Mouse (Mus musculus): ENCODE measurements at regions not wholly inside any gene's neighbourhood (a gene's known extent, or its start where the extent isn't known, plus 50 kb on each side); places are given as distances from the start of the nearest gene placed in this dataset.
"Not testable (repeated sequence)": the region's sequence is repeated elsewhere in the genome, so short reads cannot be mapped to it uniquely, and the experiment has no call there.

DNA sequence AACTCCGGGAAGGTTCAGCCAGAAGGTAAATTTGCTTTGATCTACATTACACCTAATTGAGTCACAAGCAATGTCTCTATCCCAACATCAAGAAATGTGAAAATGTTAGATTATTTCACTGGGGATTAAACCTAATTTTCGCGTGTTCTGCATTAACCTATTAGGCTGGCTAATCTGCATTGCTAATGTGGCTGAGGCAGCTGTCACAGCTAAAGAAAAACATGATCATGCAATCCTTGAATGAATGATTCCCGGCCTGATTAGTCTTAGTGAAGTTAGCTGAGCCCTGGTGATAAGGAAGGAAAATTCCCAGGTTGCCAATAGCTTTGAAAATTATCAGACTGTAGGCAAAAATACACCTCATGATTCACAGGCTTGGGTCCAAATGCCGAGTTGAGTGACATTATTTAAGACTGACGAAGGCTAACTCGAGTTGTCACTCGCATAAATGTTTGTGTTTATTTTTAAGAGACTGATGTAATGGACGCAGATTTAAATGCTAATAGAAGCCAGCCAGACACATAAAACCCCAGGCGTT lies 131.5 kb upstream of the Kiz start:
- DNase-seq (ENCODE audit: low read depth): no peak

DNA sequence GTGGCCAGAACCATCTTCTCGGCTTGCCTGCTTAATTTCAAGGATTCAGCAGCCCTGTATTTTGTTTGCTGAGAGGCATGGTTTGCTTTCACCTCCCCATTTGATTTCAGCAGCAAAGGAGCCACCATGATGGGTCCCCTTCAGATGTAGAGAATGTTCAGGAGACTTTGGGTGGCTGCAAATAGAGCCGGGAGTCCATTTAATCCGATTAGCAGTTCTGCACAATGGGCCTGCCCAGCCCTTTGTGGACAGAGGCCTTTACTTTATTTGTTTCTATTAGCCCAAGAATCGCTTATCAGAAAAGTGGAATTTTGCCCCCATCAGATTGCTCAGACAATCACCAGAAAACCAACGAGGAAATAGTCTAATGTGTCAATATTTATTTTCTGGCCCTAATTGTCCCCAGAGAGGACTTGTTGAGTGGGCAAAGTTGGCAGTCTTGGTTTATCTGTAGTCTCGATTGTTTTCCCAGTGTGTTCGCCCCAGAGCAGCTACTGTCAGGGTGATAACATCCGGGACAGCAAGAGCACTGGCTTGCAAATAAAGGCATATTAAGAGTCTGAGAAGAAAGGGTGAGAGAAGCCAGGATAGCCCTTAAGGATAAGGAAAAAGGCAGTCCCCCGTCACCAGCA lies 130.6 kb upstream of the Kiz start:
- DNase-seq (ENCODE audit: low read depth): no peak

GRCm38 (mm10) chr2:146728693-146729092 lies 127.0 kb upstream of the Kiz start:
- DNase-seq (ENCODE audit: low read depth): no peak

DNA sequence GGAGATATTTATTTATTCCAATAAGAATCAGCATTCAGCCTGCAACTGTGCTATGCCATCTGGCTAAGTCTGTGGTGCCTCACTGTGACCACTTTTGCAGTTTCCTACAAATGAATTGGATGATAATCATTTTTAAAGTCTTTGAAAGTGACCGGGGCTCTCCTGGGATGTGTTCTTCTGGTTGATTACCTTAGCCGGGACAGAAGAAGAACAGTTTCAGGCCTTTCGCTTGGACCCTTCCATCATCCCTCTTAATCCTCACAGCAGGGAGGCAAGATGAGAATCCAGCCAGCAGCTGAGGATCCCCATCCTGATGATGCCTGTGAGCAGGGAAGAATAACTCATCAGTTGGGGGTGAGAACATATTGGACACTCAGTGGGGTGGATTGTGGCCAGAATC lies 124.6 kb upstream of the Kiz start:
- no peak for DNase-seq (ENCODE audit: low read depth)

DNA sequence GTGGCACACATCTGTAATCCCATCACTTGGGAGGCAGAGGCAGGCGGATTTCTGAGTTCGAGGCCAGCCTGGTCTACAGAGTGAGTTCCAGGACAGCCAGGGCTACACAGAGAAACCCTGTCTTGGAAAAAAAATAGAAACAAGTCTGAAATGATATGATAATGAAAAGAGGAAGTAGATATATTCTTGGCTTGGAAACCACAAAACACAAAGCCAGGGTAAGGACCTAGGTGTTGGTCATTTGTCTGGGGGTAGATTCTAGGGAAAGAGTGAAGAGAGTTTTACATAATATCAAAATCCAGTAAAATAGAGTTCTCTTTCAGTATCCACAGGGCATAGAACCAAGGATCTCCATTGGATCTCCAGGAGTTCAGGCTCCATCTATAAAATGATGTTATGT lies 122.8 kb upstream of the Kiz start:
- DNase-seq (ENCODE audit: low read depth): not testable (repeated sequence)

DNA sequence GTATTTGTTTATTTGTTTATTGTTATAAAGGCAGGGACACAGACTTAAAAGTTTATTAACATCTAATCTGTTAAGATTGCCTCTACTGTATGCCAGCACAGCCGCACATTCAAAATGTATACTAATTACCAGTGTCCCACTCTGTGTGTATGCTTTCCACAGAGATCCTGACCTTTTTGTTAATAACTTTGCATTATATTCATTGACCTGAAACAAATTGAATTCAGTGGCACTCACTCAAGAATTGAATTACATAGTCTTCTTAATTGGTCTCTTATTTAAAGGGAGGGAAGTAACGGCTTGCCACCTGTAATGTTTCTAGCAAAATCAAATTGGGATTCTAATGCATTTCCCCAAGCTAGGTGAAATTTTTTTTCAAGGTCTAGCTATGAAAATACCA lies 111.3 kb upstream of the Kiz start:
- DNase-seq (ENCODE audit: low read depth): no peak

GRCm38 (mm10) chr2:146745012-146745682 lies 110.5 kb upstream of the Kiz start:
- no peak for DNase-seq (ENCODE audit: low read depth)

DNA sequence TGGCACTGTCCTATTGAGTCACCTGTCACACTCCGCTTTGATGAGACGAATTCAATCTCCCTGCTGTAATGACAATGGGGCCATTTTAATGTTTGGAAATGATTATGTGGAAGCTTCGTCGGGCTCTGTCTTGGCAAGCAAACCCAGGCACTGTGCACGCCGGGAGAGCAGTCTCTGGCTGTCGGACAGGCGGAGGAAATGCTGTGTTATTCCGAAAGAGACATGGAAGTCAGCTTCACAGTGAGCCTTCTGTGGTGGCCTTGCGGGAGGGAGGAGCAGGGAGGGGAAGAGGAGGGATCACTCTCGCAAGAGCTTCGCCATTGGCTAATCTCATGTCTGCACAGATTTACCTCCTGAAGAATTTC lies 110.0 kb upstream of the Kiz start:
- DNase-seq (ENCODE audit: low read depth): no peak

GRCm38 (mm10) chr2:146753988-146754387 lies 101.7 kb upstream of the Kiz start:
- no peak for DNase-seq (ENCODE audit: low read depth)

GRCm38 (mm10) chr2:146763522-146764144 lies 92.0 kb upstream of the Kiz start:
- no peak for DNase-seq (ENCODE audit: low read depth)

DNA sequence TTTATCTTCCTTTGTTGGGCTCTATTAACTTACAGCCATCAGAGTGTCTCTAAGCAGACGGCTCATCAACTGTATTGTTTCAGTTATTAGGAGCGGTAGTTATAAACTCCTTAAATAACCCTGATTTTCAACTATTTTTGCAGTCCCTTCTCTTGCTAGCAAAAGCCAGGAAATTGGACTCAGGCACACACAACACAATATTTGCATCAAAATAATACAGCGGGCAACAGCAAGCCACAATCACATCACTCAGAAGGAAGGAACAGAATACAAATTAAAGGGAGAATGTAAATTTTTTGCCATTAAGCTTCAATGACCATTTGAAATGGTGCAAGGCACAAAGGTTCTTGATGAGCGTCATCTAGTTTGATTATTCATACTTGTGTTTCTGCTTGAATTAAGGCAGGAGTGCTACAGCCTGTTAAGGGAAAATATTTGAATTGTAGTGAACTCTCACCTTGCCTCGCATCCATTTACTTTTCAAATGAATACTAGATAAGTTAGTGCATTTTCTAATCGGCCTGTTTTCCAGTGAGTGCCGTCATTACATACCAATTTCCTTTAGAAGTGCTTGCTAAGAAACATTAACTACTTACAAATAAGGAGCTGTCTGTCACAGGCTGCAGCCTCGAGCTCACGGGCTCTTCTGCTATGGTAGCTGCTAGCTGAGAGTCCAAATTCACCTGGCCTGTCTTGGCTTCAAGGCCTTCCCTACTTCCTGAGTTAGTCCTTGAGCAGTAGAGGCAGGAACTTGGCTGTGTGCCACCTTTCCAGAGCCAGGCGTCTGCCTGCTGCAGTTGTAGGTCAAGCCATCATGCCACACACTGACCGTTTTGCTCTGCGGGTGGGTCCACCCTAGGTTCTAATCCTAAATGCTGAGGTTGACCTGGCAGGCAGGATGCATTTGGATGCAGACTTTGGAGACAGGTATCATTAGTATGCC lies 91.1 kb upstream of the Kiz start:
- DNase-seq (ENCODE audit: low read depth): no peak

DNA sequence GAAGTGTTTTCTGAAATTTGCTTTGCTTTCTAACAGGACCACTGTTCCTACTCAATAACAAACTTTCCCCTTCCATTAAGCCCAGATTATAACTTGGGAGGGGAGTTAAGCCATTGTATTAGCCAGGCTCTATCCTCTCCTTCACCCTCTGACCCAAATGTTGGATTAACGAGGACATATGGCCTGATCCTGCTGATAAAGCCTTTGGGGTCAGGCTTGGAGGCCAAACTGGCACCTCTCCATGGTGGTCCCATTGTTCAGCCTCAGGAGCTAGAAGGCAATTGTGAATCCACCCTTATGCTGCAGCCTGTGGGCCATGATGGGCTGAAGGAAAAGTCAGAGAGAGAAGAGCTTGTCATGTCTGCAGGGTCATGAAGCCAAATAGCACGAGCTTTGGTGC lies 80.8 kb upstream of the Kiz start:
- DNase-seq (ENCODE audit: low read depth): no peak

DNA sequence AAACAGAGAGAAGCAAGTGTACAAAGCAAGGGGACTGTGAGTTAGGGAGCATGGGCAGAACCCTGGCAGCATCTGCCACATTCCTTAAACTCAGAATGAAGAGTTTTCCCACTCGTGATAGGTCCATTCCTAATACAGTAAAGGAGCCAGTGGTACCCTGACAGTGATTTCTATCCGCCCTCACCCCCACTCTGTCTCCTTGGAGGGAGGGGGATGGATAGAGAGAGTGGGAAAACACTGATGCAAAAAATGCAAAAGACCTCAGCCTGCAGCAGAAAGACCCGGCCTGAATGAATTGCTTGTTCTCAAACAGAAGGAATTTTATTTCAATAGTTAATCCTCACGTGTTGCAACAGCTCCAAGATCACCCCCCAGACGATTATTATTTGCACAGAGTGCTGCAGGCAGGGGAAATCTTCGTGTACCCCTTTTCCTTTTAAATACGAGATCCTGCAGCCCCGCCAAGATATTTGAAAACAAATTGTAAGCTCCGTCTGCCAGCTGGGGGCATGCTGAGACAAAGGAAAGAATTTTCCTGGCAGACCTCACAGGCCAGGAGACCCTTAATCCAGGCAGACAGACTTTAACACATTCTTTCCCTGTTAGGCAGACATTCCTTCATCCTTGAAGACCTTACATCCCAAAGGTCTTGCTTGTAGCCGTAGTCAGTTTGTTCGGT lies 68.4 kb upstream of the Kiz start:
- no peak for DNase-seq (ENCODE audit: low read depth)

GRCm38 (mm10) chr2:146787811-146788455 lies 67.7 kb upstream of the Kiz start:
- no peak for DNase-seq (ENCODE audit: low read depth)

DNA sequence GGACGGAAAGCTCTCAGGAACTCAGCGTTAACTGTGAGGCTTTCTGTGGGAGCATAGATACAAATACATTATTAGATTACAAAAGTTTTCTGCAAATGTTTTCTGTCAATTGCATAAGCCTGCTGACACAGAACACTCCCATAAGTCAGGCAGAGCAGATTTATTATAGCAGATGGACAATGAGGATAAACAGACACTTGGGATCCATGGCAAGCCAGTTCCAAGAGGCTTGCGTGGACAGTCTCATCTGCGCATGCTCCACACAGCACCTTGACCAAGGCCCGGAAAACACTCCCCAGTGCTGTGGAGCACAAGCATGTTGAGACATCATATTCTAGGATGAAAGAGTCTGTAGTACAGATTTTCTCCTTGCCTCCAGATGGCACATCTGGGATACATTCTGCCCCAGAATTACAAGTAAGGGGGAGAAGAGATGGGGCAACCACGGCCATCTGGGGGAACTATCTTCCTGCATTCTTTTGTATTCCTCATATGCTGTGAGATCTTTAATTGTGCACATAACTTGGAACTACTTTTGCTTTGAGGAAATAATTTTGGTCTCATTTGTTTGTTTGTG lies 62.7 kb upstream of the Kiz start:
- DNase-seq (ENCODE audit: low read depth): no peak

DNA sequence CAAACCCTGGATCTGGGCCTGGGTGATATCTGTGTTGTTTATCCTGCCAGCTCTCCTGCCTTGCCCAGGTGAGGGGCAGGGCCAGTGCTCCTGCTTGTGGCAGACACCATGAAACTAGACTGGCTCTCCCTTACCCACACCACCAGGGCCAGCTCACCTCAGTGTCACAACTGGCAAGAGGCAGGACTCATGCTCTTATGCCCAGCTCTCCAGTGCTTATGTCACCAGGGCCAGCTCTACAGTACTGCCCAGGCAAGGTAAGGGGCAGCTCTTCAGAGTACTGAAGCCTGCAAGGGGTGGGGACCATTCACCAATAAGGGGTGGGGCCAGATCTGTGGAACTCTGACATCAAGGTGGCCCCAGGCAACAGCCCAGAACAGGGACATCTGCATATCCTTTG lies 52.7 kb upstream of the Kiz start:
- no peak for DNase-seq (ENCODE audit: low read depth)

Data from induced T-regulatory cell, adult 2 months (primary cell).